Mouse (Mus musculus) gonadal fat pad, adult 2 months (tissue): ENCODE results near the gene Gabarapl2. TPM values are rescaled to one million over a fixed set of nuclear protein-coding genes. Genes with fewer than 3 reads are reported as not detected.
"Not testable (repeated sequence)": the region's sequence is repeated elsewhere in the genome, so short reads cannot be mapped to it uniquely, and the experiment has no call there.

ENCODE experiments used
- DNase-seq: peaks from one replicate; pipeline ENCODE4 v3.0.0-alpha.2; 2012; ENCODE audit warnings: low read depth
- polyA plus RNA-seq: library from polyadenylated mRNA; depleted of rRNA; stranded (reverse); fragments of >200 nt; gene quantifications from 2 replicates; pipeline ENCODE4 v1.2.3, GENCODE M21; 2012

Gene Gabarapl2
- polyA plus RNA-seq, 1 experiment, result 60.3 TPM

GRCm38 (mm10) chr8:111937184-111937583, 3.3 kb upstream of the Gabarapl2 start:
- no peak for DNase-seq

GRCm38 (mm10) chr8:111938076-111938985, 2.2 kb upstream of the Gabarapl2 start:
- DNase-seq, result not testable (repeated sequence)

- DNase-seq, result no peak
Observed at GRCm38 (mm10) chr8:111939516-111940142, 874 bp upstream of the Gabarapl2 start.

GRCm38 (mm10) chr8:111941101-111941454, 575 bp downstream of the Gabarapl2 start:
- no peak for DNase-seq

- no peak for DNase-seq
Observed at GRCm38 (mm10) chr8:111943544-111943943, 3.0 kb downstream of the Gabarapl2 start.

- DNase-seq, result no peak
Observed at GRCm38 (mm10) chr8:111947144-111947543, 6.6 kb downstream of the Gabarapl2 start.

GRCm38 (mm10) chr8:111947954-111948353, 7.5 kb downstream of the Gabarapl2 start:
- DNase-seq, result no peak

GRCm38 (mm10) chr8:111950846-111951245, 10.3 kb downstream of the Gabarapl2 start:
- no peak for DNase-seq

- DNase-seq, result no peak
Observed at GRCm38 (mm10) chr8:111951317-111951716, 10.8 kb downstream of the Gabarapl2 start.

GRCm38 (mm10) chr8:111951936-111952335, 11.4 kb downstream of the Gabarapl2 start:
- no peak for DNase-seq

- DNase-seq, result no peak
Observed at GRCm38 (mm10) chr8:111954844-111955594, 14.5 kb downstream of the Gabarapl2 start.

GRCm38 (mm10) chr8:111955879-111956278, 15.4 kb downstream of the Gabarapl2 start:
- DNase-seq, result no peak

- no peak for DNase-seq
Observed at GRCm38 (mm10) chr8:111957231-111957630, 16.7 kb downstream of the Gabarapl2 start.

GRCm38 (mm10) chr8:111960591-111961321, 20.3 kb downstream of the Gabarapl2 start:
- no peak for DNase-seq

- DNase-seq, result no peak
Observed at GRCm38 (mm10) chr8:111961330-111961729, 20.8 kb downstream of the Gabarapl2 start.

GRCm38 (mm10) chr8:111962589-111962988, 22.1 kb downstream of the Gabarapl2 start:
- no peak for DNase-seq

GRCm38 (mm10) chr8:111963091-111963490, 22.6 kb downstream of the Gabarapl2 start:
- DNase-seq, result no peak

GRCm38 (mm10) chr8:111963546-111963945, 23.0 kb downstream of the Gabarapl2 start:
- no peak for DNase-seq

- no peak for DNase-seq
Observed at GRCm38 (mm10) chr8:111964351-111964750, 23.8 kb downstream of the Gabarapl2 start.

GRCm38 (mm10) chr8:111964849-111965561, 24.5 kb downstream of the Gabarapl2 start:
- DNase-seq, result no peak
